Mouse (Mus musculus) cerebellum, postnatal 14 days (tissue): ENCODE measurements at regions not wholly inside any gene's neighbourhood (a gene's known extent, or its start where the extent isn't known, plus 50 kb on each side); places are given as distances from the start of the nearest gene placed in this dataset.
A peak's percentile ranks its signal among the peaks of the same experiment; 100 is the strongest.

Experiments
- DNase-seq, 2 experiments: peaks; one replicate each; pipeline ENCODE4 v3.0.0; 2021; ENCODE audit warnings: mixed read lengths in 2 of 2

DNA sequence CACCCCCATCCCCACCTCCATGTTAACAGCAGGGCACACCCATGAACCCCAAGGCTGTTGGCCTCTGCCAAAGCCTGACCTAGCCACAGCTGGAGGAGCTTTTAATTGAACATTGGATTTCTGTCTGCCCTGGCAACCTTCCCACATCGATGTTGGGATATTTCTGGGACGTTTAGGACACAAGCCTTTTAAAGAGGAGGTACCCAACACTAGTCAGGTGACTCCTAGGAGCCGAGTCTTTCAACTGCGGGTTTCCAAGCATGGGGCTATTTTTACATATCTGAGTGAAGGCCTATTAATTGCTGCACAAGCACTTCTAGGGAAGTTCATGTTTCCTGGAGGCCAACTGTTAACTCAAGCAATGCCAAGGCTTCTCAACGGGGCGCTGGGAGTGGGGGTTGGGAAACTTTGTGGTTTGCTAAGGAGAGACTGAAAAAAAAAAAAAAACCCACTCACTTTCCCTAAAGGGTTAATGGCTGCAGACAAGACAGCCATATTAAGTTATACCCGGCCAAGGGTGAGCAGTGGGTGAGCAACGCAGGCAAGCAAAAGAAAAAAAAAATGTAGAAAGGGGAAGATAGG is 213.3 kb downstream of the Bcl2l11 start:
- DNase-seq = peak; percentile 40 to 58

- DNase-seq = peak; percentile 36 to 40
Observed at GRCm38 (mm10) chr2:128339643-128340487, 214.0 kb downstream of the Bcl2l11 start.

DNA sequence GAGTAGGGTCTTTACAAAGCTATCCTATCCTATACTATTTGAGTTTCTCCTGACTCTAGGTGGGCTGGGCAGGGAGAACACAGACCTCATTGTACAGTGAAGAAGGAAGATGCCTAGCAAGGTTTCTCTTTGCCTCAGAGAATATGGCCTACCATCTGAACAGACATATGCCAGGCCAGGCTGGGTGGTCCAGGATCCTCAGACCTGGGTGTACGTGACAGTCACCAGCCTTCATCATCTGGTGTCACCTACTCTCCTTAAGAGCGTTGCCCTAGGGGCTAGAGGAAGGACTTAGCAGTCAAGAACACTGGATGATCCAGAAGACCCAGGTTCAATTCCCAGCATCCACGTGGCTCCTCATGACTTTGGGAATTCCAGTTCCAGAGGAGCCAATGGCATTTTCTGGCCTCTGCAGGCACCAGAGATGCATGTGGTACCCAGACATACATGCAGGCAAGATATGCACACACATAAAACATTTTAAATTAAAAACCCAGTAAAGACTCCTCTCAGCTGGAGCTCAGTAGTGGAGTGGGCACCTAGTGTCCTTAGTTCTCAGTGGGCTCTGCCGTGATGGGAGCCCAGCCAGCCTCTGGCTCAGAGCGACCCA is 214.9 kb downstream of the Bcl2l11 start:
- no peak for DNase-seq

GRCm38 (mm10) chr2:128342212-128342611 is 216.4 kb downstream of the Bcl2l11 start:
- DNase-seq = no peak

GRCm38 (mm10) chr2:128345557-128345956 is 219.7 kb downstream of the Bcl2l11 start:
- DNase-seq = no peak

DNA sequence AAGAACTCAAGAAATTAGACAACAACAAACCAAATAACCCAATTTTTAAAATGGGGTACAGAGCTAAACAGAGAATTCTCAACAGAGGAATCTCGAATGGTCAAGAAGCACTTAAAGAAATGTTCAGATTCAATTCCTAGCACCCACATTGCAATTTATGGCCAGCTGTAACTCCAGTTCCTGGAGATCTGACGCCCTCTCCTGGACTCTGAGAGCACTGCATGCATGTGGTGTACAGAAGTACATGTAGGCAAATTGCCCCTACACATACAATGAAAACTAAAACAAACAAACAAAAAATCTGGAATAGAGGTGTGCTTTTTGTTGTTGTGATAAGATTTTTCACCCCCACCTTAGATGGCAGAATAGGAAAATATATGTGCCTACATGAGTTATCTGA is 222.7 kb downstream of the Bcl2l11 start:
- DNase-seq = no peak

- DNase-seq = no peak
Observed at GRCm38 (mm10) chr2:128351405-128351804, 225.6 kb downstream of the Bcl2l11 start.

DNA sequence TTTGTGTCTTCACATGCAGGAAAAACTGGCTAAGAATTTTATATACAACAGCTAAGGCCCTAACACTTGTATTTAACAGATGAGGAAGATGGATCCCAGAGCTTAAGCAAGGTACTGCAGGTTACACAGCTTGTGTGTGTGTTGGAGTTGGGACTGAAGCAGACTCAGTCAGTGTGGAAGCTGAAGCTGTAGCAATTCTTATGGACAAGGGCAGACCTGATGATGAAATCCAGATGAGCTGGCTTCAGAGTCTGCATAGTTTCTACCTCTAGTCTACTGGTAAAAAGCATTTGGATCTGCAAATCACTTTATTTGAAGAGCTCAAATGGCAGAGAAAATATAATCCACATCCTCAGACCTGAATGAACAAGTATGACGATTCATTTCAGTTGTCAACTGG is 226.7 kb downstream of the Bcl2l11 start:
- DNase-seq = no peak

DNA sequence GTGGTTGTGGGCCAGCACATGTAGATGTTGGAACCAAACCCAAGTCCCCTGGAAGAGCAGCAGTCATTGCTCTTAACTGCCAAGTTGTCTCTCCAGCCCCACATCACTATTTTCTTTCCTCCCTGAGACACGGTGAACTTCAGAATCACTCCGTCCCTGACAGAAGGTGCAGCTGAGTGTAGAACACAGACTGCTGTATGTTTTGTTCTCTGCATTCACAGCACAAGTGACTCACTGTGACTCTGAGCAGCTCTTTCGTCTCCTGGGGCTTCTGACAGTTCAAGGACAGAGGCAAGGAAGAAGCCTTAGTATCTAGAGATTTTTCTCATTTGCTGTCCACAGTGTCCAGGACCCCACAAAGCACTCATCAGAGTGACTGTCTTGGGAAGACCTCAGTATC is 227.6 kb downstream of the Bcl2l11 start:
- no peak for DNase-seq

DNA sequence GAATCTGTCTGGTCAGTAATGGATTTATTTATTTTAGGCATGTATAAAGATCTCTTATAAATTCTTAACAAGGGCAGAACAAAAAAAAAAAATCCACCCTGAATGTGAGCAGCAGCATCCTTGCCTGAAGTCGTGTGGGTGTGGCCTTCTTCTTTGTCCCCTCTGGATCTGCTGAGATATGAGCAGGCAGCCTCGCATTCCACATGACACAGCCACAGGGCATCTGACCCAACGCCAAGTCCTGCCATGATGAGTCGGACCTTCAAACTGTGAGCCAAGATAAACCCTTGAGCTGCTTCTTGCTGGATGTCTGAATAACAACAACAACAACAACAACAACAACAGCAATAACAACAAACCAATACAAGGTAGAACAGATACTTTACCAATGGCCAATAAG is 230.5 kb downstream of the Bcl2l11 start:
- no peak for DNase-seq

GRCm38 (mm10) chr2:128359106-128359505 is 231.9 kb upstream of the Spdye4c start:
- DNase-seq = no peak

DNA sequence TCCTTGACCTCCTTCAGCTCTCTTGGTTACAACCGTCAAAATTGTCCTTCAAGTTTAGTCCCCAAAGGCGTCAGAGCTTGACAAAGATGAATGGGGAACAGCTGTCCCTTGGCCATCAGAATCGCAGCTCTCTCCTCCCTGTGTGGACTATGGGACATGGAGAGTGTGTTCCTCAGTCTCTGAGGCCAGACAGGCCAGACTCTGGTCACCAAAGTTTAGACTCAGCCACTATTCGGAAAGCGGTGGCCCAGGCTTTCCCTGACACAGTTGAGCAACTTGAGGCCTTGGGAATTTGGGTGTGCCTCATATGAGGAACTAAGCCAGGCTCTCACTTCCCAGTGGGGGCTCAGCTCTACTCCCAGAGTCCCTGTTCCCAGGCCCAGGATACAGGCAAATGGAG is 230.5 kb upstream of the Spdye4c start:
- DNase-seq = no peak

DNA sequence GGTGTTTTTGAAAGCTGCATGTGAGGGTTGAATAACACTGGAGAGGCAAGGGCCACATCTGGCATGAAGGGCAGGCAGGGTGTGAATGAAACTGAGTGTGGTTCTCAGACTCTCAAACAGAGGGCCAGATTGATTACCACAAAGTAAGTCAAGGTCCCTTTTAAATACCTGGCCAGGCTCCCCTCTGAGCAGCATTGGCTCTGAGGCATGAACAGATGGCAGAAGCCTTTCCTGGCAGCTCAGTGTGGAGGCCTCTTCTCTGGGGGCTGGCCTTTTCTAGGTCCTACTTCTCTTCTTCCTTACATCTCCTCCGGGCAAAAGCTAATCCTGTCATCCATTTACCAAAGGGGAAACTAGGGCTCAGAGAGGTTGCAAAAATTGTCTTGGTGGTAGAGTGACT is 229.6 kb upstream of the Spdye4c start:
- DNase-seq = peak; percentile 80 to 90

- no peak for DNase-seq
Observed at GRCm38 (mm10) chr2:128364161-128364560, 226.8 kb upstream of the Spdye4c start.

DNA sequence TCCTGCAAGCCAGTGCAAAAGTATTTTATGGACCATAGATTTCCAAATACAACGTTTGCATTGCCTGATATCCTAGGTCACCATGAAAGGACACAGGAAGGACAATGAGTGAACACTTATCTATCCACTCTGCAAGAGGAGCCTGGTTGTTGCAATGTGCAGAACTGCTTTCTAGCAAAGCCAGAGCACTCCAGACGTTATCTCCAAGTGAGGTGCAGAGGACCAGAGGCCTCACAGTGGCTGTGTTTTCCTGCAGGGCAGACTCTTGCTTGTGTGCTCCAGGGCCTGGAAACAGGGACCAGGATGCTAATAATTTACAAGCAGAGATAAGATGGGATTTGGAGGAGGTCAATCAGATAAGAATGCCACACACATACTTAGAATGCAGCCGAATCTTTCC is 226.0 kb upstream of the Spdye4c start:
- DNase-seq = no peak

DNA sequence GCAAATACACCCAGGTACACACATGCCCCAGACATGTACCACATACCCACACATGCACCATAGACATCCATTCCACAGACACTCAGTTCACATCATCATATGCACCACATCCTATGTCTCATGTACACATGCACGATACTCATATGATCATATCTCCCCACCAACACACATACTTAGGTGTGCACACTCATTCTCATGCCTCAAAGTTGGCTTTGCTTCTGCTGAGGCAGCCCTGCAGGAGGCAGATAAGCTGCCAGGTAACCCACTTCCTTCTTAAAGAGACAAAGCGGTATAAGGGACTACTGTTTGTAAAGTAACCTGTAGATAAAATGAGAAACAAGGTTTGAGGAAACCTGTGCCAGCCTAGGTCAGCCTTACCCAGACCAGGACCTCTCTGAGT is 225.2 kb upstream of the Spdye4c start:
- DNase-seq = peak; percentile 49 to 55

- peak; percentile 72 to 91 for DNase-seq
Observed at GRCm38 (mm10) chr2:128367266-128368150, 223.5 kb upstream of the Spdye4c start.

DNA sequence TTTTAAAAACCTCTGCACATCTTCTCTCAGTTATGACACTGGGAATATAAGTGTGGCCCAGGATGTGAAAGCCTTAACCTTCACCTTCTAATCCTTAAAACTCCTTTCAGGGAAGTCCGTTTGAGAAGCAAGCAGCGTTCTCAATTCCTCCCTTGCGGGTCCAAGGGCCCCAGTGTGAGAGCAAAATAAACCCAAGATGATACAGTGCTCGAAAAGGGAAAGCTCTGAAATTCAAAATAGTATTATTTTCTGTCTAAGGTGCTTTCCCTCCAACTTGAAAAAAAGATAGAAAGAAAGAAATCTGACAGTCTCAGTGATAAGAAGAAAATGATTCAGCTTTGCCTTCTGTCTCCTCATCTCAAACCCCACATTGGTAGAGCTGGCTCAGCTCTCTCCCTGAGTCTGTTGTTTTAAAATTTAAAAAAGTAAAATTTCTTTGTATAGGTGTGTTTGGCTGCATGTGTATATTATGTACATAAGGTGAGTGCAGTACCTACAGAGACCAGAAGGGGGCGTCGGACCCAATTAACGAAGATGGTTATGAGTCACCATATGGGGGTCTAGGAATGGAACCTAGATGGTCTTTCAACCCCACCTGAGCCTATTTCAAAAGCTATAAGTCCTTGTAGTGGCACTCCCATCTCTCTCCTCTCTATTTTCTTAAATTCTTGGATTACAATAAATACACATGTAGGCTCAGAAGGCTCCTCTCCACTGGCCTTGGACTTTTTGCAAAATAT is 222.3 kb upstream of the Spdye4c start:
- DNase-seq = no peak

DNA sequence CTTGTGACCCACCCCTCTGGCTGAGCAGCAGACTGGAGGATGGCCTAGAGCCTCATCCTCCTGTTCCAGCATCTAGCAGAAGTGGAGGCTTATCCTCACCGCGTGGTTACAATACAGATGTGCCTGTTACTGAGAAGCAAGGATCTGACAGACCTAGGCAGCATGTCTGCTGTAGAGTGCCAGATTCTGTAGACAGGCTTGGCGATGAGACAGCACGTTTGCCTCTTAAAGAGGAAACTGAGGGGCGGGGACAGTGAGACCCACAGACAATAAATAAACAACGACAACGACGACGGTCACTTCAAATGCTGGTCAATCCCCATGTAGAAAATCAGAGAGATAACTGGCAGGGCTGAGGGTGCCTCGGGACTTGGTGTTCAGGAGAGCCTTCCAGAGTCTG is 220.2 kb upstream of the Spdye4c start:
- no peak for DNase-seq

GRCm38 (mm10) chr2:128372204-128372603 is 218.8 kb upstream of the Spdye4c start:
- DNase-seq = no peak

- DNase-seq = no peak
Observed at GRCm38 (mm10) chr2:128373363-128374252, 217.4 kb upstream of the Spdye4c start.
